Mouse (Mus musculus) gastrocnemius, adult 2 months (tissue): ENCODE data around the gene Parg. TPM values are rescaled to one million over a fixed set of nuclear protein-coding genes. Genes with fewer than 3 reads are reported as not detected.

Source experiments
- DNase-seq: peaks from one replicate; pipeline ENCODE4 v3.0.0; 2022
- H3K27ac ChIP-seq: fragments of 200-600 bp; 2 replicates; pipeline ENCODE4 v1.8.1; 2022; ENCODE audit warnings: mild to moderate bottlenecking
- H3K4me3 ChIP-seq: fragments of 200-600 bp; 2 replicates; pipeline ENCODE4 v1.8.1; 2022; ENCODE audit warnings: mild to moderate bottlenecking, moderate library complexity
- CTCF ChIP-seq: fragments of 200-600 bp; IDR thresholded peaks from 2 replicates; pipeline ENCODE4 v1.8.1; 2022; ENCODE audit warnings: antibody characterized with exemption, mild to moderate bottlenecking, moderate library complexity
- intact Hi-C: fragments of 180-260 bp; cut with DNase I; formaldehyde crosslinking; loops from one replicate; pipeline ENCODE4 v1.15.1; 2025
- long read RNA-seq, 2 experiments: library from polyadenylated mRNA; stranded (forward); transcript quantifications; one replicate each; pipeline ENCODE4 v2.0.0; 2021
- total RNA-seq, 2 experiments: library from RNA; stranded (reverse); gene quantifications; 2 replicates each; pipeline ENCODE4 v1.2.3; 2021

Parg gene
- total RNA-seq, result 10 to 100 TPM; 21.4 to 22.0 TPM
- long read RNA-seq, experiment 1, full-length matches to known transcripts, result 56 of 74 reads
- long read RNA-seq, experiment 1, partial matches to known transcripts, result 1 of 74 reads
- long read RNA-seq, experiment 1, other reads (novel, unspliced or antisense), result 17 of 74 reads
- long read RNA-seq, experiment 2, full-length matches to known transcripts, result 37 of 52 reads
- long read RNA-seq, experiment 2, partial matches to known transcripts, result 1 of 52 reads
- long read RNA-seq, experiment 2, other reads (novel, unspliced or antisense), result 14 of 52 reads

DNA sequence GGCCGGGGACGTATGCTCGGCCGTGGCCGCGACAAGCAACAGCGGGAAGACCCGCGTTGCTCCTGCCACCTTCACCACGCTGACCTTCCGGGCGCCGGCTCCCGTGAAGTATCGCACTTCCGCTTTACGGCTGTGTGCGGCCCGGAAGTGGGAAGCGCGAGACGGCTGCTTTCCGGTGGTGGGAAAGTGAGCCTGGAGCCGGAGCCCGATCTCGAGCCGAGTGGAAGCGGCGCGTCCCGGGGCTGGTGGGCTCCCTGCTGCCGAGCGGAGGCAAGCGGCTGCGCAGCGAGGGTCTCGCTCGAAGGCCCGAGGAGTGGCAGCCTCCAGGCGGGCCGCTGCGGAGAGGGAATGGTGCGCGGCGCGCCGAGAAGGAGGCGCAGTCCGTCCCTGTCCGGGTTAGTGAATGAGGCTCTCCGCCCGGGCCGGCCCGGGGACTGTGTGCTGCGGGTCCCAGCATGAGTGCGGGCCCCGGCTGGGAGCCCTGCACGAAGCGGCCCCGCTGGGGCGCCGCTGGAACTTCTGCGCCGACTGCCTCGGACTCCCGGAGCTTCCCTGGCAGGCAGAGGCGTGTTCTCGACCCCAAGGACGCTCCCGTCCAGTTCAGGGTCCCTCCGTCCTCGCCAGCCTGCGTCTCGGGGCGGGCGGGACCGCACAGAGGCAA is at the start of gene Parg, which contains the start of gene Timm23:
TSS of gene Parg (plus strand) at position 159 of the 661 bp plus-strand sequence.
TSS of gene Timm23 (minus strand) at position 108 of the 661 bp plus-strand sequence.
- H3K27ac ChIP-seq, result peak within 1 kb of the TSS; percentile 94
- peak within 1 kb of the TSS; percentile 95 for H3K4me3 ChIP-seq
- intact Hi-C loops, result no loop called here
- peak; percentile 93 for DNase-seq
- TF ChIP-seq CTCF, result no peak

DNA sequence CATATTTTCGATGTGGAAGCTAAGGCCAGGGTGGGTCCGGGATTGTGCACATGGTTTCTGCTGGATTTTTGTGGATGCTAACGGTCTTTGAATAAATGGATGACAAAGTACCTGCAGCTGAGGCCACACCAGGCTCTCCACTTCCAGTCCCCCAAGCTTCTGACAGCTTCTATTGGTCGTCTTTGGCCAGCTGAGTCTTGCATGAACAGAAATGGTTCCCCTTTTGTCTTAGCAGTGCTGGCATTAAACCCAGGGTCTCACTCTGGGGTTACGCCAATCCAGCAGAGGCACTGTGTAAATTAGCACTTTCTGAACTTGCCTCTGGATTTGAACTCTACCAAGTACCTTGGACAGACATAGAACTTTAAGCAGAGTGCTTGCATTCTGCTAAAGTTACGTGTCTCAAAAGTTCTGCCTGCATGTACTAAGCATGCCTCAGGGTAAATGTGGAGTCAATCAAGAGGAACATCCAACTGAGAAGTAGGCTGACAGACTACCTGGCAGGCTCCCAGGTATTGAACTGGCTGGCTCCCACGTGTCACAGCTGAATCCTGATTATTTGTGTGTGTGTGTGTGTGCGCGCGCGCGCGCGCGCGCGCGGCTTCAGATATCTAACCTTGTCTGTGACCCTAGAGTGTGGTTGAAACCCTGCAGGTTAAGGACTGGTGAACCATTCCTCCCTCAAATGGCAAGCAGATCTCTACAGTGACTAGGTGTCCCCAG is 49.3 kb upstream of the Parg start:
- no peak for DNase-seq
- intact Hi-C loops, result no loop called here
- no peak overlapping the region for H3K4me3 ChIP-seq
- TF ChIP-seq CTCF, result no peak
- H3K27ac ChIP-seq, result no peak overlapping the region

DNA sequence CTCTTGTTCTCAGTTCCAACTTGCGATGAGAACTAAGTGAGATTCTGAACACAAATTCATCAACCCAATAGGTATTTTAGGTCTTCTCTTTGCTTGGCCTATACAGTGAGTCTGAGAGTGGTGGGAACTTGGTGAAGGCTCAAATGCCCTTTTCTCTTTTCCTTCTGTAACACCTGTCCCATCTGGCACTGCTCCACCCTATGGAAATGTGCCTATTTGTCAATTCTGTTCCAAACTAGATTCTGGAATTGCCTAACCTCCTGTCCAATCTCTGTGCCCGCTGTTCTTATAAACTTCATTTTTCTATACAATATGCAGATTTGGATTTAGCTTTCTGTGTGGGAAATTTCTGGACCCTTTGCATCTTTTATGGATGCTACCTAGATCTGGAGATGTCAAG is 48.6 kb upstream of the Parg start:
- no peak overlapping the region for H3K4me3 ChIP-seq
- no peak for DNase-seq
- no peak for TF ChIP-seq CTCF
- intact Hi-C loops, result no loop called here
- H3K27ac ChIP-seq, result no peak overlapping the region

DNA sequence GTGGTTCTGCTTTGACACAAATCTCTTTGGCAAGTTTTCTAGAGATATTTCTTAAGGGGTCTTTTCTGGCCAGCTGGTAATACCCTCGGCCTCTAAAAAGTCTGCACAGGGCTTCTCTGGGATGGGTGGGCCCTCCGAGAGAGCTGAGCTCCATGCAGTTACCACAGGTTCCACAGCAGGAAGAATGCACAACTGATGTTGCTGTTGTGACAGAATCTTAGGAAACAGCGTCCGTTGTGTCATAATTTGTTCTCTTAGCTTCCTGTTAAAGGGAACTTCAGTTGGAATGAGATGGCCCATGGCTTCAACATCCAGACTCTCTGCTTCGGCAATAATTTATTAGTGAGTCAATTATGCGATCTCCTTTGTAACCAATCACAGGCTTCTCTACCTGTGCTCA is 47.0 kb upstream of the Parg start:
- no peak for DNase-seq
- intact Hi-C loops, result no loop called here
- no peak overlapping the region for H3K27ac ChIP-seq
- no peak overlapping the region for H3K4me3 ChIP-seq
- TF ChIP-seq CTCF, result no peak

DNA sequence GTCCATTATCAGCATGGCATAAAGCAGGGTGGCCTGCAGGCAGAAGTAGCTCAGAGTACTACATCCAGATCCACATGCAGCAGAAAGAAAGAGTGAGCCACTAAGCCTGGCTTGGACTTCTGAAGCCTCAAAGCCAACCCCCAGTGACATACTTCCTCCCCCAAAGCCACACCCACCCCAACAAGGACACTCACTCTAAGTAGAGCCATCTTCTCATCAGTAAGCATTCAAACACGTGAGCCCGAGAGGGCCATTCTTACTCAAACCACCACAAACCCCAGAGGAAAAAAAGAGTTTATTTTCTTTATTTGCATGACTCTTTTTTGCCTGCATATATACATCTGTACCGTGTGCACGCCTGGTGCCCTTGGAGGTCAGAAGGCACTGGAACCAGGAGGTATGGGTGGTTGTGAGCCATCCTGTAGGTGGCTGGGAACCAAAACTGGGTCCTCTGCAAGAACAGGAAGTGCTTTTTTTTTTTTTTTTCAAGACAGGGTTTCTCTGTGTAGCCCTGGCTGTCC is 42.5 kb upstream of the Parg start:
- TF ChIP-seq CTCF, result no peak
- DNase-seq, result no peak
- Histone ChIP-seq H3K4me3 (peak overlapping the region; percentile 77), H3K27ac (peak overlapping the region; percentile 93)
- intact Hi-C loops, result no loop called here

DNA sequence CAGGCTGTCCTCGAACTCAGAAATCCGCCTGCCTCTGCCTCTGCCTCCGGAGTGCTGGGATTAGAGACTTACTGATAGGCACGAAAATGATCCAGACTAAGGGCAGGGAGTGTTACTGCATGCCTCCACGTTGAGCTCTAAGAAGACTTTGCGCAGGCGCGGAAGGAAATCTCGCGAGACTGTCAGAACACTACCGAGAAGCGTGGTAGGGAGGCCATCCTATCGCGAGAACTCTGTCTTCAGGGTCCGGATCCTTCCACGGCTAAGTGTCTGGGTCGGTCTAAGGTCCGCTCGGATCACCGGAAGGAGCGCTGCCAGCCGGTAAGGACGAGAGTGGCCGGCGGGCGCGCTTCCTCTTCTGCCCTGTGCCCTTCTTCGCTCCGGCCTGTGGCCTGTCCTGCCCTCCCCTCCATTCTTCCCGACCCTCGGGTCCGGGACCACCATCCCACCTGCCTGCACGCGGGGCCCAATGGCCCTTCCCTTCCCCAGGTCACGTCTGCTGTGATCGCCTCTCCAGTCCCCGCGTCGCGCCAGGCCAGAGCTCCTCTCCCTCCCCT is 42.0 kb upstream of the Parg start, which contains the start of gene Ncoa4:
TSS of gene Ncoa4 (plus strand) at position 176 of the 557 bp plus-strand sequence.
- Histone ChIP-seq H3K27ac (peak within 1 kb of the TSS; percentile 93), H3K4me3 (peak within 1 kb of the TSS; percentile 77)
- TF ChIP-seq CTCF, result peak; percentile 24; the same call in 1 of the 2 replicates
- intact Hi-C loops, result no loop called here
- DNase-seq, result peak; percentile 98

DNA sequence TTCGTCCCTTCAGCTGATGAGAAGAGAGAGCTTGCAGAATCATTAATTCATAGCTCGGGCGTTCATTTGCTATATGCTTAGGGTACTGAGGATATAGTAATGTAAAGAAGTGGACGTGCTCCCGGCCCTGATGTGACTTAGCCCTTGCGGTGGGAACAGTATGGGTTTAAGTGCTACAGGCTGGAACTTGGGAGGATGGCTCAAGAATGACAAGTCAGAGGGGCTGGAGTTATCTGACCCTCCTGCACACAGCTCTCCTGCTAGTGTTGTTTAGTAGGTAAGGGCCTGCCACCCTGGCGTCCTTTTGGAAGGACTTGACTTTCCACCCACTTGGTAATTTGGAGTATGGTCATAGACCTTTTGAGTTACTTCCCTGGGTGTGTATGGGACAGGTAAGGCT is 41.2 kb upstream of the Parg start:
- no peak for DNase-seq
- TF ChIP-seq CTCF, result no peak
- intact Hi-C loops, result no loop called here
- Histone ChIP-seq H3K4me3 (peak overlapping the region; percentile 77), H3K27ac (peak overlapping the region; percentile 93)

DNA sequence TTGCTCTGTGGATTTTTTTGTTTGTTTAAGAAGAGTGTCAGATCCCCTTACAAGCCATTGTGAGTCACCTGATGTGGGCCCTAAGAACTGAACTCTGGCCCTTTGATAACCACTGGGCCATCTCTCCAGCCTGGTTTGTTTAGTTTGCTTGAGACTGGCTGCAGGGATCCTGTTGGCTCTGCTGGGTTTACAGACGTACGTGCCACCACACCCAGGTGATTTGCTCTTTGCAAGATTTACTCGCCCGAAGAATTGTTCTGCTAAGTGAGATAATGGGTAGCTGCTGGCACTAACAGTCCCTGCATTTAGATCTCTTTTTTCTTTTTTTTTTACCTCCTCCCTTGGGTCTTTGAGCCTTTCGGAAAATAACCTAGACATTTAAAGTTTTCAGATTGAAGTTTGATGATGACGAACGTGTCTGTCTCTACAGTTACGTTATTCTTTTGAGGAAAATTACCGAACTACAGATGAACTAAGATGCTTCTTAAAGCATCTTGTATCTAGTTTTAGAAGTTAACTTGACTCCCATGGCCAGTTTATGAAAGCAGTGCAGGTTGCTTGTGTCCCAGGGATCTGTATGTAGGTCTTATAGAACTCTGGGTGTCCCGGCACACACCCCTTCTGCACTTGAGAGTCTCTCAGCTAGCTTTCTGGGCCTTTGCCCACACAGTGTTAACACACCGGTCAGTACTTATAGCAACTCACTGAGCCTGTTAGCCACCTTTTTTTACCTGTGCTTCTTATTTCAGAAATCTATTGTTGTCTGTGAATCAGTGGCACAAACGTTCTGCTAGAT is 40.5 kb upstream of the Parg start:
- no peak for DNase-seq
- H3K27ac ChIP-seq, result peak overlapping the region; percentile 93
- intact Hi-C loops, result no loop called here
- H3K4me3 ChIP-seq, result peak overlapping the region; percentile 77
- TF ChIP-seq CTCF, result no peak

DNA sequence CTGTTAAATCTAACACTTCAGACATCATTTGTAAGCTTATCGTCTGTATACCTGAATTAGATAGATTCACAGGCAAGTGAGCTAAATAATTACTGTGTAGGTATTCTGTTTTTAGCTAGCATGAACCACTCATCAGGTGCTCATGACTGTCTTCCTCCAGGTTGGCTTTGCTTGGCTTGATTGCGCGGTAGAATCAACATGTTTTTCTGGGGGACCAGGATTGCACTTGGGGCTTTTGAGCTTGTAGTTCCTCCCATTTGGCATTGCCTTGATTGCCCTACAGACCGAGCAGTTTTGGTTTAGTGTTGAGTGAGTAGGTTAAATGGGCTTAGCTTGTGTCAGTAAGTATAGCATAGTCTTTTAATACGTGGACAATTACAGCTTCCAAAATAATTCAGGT is 39.5 kb upstream of the Parg start:
- intact Hi-C loops, result no loop called here
- Histone ChIP-seq H3K4me3 (no peak overlapping the region), H3K27ac (no peak overlapping the region)
- DNase-seq, result no peak
- TF ChIP-seq CTCF, result no peak

DNA sequence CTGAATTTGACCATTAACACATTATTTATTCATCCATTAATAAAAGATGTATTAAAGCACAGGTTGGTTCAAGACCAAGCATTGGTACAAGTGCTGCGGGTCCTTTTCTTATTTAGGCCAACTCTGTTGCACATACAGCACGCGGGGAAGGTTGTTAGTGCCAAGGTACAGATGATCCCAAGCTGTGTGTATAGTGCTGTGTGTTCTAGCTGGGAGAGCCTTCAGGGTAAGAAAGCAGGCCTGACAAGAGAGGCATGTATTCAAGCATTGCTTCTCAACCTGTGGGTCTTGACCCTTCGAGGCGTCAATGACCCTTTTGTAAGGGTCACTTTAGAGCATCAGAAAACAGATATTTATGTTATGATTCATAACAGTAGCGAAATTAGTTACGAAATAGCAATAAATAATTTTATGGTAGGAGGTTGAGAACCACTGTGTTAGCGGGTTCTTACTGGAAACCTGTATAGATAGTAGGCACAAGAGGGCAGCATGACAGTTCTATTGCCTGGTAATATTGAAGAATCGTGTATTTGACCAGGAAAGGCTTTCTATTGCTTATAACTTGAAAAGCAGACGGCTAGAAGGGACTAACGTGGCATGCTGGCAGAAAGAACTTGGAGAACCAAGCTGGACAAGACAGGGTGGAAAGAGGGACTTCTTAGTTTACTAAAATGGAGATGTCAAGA is 38.4 kb upstream of the Parg start:
- no peak for DNase-seq
- Histone ChIP-seq H3K4me3 (no peak overlapping the region), H3K27ac (no peak overlapping the region)
- intact Hi-C loops, result no loop called here
- TF ChIP-seq CTCF, result no peak
